Mouse (Mus musculus): Measurements from ENCODE around the gene Flnb.

DNA sequence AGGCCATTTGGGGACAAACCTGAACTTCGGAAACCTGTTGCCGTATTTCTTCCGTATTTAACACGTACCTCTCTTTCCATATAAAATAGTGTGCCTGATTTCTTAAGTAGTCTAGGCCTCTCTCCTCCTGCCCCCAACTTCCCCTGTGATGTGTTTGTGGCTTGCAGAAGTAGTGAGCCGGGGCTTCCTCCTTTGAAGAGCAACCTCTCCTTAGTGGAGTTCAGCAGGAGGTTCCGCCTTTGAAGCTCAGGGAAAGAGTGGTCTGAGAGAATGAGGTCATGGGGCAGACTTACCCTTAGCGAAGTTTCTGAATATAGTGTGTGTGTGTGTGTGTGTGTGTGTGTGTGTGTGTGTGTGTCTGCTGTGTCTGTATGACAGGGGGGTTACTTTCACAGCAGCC lies 96.1 kb downstream of the Flnb start:
- TF ChIP-seq POLR2AphosphoS2 (IDR thresholded peaks at IDR 0.05; ENCODE audit: insufficient read length, low read depth) (no peak), CEBPB (IDR thresholded peaks at IDR 0.05; ENCODE audit: insufficient read depth, poor library complexity, severe bottlenecking) (no peak), USF1 (IDR thresholded peaks at IDR 0.05; ENCODE audit: low read depth) (no peak), TCF12 (IDR thresholded peaks at IDR 0.05; ENCODE audit: insufficient read depth, poor library complexity, severe bottlenecking) (no peak), MAX (IDR thresholded peaks at IDR 0.05; ENCODE audit: low read depth) (no peak), POLR2A (IDR thresholded peaks at IDR 0.05; ENCODE audit: insufficient read length, low read depth) (no peak)
